ENCODE assay signal across 8 mouse cellular contexts in genomic region chr2:84635611-84636010, GRCm38 (mm10). TPM values are rescaled to one million over a fixed set of nuclear protein-coding genes. Genes with fewer than 3 reads are reported as not detected.
DNase-seq lines count a peak whose midpoint lies in the region; ATAC-seq and TF ChIP-seq lines count a peak whose summit lies in the region.

No protein-coding gene starts in this region.

- H3K36me3 ChIP-seq in embryonic facial prominence, embryonic 15.5 days, result no peaks in the 10 kb centered on the region
- H3K36me3 ChIP-seq in kidney, embryonic 14.5 days (ENCODE audit: control insufficient read depth, insufficient read depth, low read length), result no peaks in the 10 kb centered on the region
- H3K36me3 ChIP-seq in limb, embryonic 12.5 days, result no peaks in the 10 kb centered on the region
- no peaks in the 10 kb centered on the region for H3K36me3 ChIP-seq in midbrain, embryonic 12.5 days
- no peaks in the 10 kb centered on the region for H3K36me3 ChIP-seq in stomach, embryonic 14.5 days (ENCODE audit: control insufficient read depth, insufficient read depth, low read length)
- no peaks in the 10 kb centered on the region for H3K36me3 ChIP-seq in thymus, adult 2 months (ENCODE audit: control insufficient read depth, insufficient read depth, low read length)

- no peaks in the 10 kb centered on the region for H3K9me3 ChIP-seq in embryonic facial prominence, embryonic 15.5 days (replicated peaks)
- H3K9me3 ChIP-seq in kidney, embryonic 14.5 days (ENCODE audit: control insufficient read depth, low read length), result no peaks in the 10 kb centered on the region
- H3K9me3 ChIP-seq in limb, embryonic 12.5 days, result no peaks in the 10 kb centered on the region
- no peaks in the 10 kb centered on the region for H3K9me3 ChIP-seq in midbrain, embryonic 12.5 days
- H3K9me3 ChIP-seq in stomach, embryonic 14.5 days (ENCODE audit: control insufficient read depth, low read depth, low read length), result no peaks in the 10 kb centered on the region

- peak overlapping the region; percentile 27 for H3K4me2 ChIP-seq in embryonic facial prominence, embryonic 15.5 days (replicated peaks)
- peak overlapping the region; percentile 34 for H3K4me2 ChIP-seq in kidney, embryonic 14.5 days (replicated peaks; ENCODE audit: low read depth, low read length)
- peak overlapping the region; percentile 44 for H3K4me2 ChIP-seq in limb, embryonic 12.5 days
- H3K4me2 ChIP-seq in midbrain, embryonic 12.5 days (replicated peaks), result peak overlapping the region; percentile 33
- H3K4me2 ChIP-seq in stomach, embryonic 14.5 days (replicated peaks; ENCODE audit: low read depth, low read length), result peak overlapping the region; percentile 35

- ATAC-seq in embryonic facial prominence, embryonic 15.5 days (ENCODE audit: insufficient number of reproducible peaks, low FRiP score, low TSS enrichment, low read depth), result peak; percentile 91
- ATAC-seq in kidney, embryonic 14.5 days (ENCODE audit: low FRiP score, low TSS enrichment), result peak; percentile 91
- peak; percentile 90 for ATAC-seq in limb, embryonic 12.5 days (ENCODE audit: insufficient number of reproducible peaks, insufficient read depth, low FRiP score, low TSS enrichment, low read depth)
- peak; percentile 95 for ATAC-seq in midbrain, embryonic 12.5 days (ENCODE audit: low FRiP score, low read depth)
- peak; percentile 87 for ATAC-seq in stomach, embryonic 14.5 days (ENCODE audit: insufficient number of reproducible peaks, insufficient read depth, low FRiP score, low read depth)

- TF ChIP-seq POLR2A in thymus, adult 2 months (IDR thresholded peaks at IDR 0.05; ENCODE audit: control insufficient read depth, extremely low read depth, insufficient read depth, low read length, poor library complexity), result no peak

- peak overlapping the region; percentile 87 for H3K27ac ChIP-seq in embryonic facial prominence, embryonic 15.5 days (replicated peaks)
- peak overlapping the region; percentile 97 for H3K27ac ChIP-seq in kidney, embryonic 14.5 days (ENCODE audit: low read depth, low read length)
- H3K27ac ChIP-seq in limb, embryonic 12.5 days, result peak overlapping the region; percentile 94
- peak overlapping the region; percentile 86 for H3K27ac ChIP-seq in midbrain, embryonic 12.5 days (replicated peaks)
- peak overlapping the region; percentile 94 for H3K27ac ChIP-seq in stomach, embryonic 14.5 days (ENCODE audit: low read length)
- no peak overlapping the region for H3K27ac ChIP-seq in thymus, adult 2 months (ENCODE audit: control insufficient read depth, insufficient read depth, low read length)

- H3K27me3 ChIP-seq in embryonic facial prominence, embryonic 15.5 days, result no peaks in the 10 kb centered on the region
- H3K27me3 ChIP-seq in kidney, embryonic 14.5 days (ENCODE audit: control insufficient read depth, insufficient read depth, low read length), result no peaks in the 10 kb centered on the region
- no peaks in the 10 kb centered on the region for H3K27me3 ChIP-seq in limb, embryonic 12.5 days
- H3K27me3 ChIP-seq in midbrain, embryonic 12.5 days, result no peaks in the 10 kb centered on the region
- no peaks in the 10 kb centered on the region for H3K27me3 ChIP-seq in stomach, embryonic 14.5 days (ENCODE audit: control insufficient read depth, insufficient read depth, low read length)
- H3K27me3 ChIP-seq in thymus, adult 2 months (ENCODE audit: control insufficient read depth, insufficient read depth, low read length), result no peaks in the 10 kb centered on the region

- no peak overlapping the region for H3K9ac ChIP-seq in embryonic facial prominence, embryonic 15.5 days
- H3K9ac ChIP-seq in kidney, embryonic 14.5 days (ENCODE audit: low read depth, low read length), result peak overlapping the region; percentile 40; the same call in 1 of the 2 replicates
- no peak overlapping the region for H3K9ac ChIP-seq in limb, embryonic 12.5 days (replicated peaks)
- no peak overlapping the region for H3K9ac ChIP-seq in midbrain, embryonic 12.5 days (replicated peaks)
- 0 out of 2 replicates have a peak overlapping the region, but pooled peaks have one; percentile 4 for H3K9ac ChIP-seq in stomach, embryonic 14.5 days (replicated peaks; ENCODE audit: low read depth, low read length)

- DNase-seq in brain, adult 2 months (ENCODE audit: low read depth, low spot score), result peak; percentile 91
- peak; percentile 96 to 98 for DNase-seq in heart, adult 9 months (ENCODE audit: low spot score in 2 of 2)
- DNase-seq in thymus, adult 2 months, result no peak

- no peak for TF ChIP-seq CTCF in thymus, adult 2 months (IDR thresholded peaks at IDR 0.05; ENCODE audit: borderline replicate concordance, control insufficient read depth, extremely low read depth, insufficient read depth, low read length, poor library complexity)

- peaks cover 67% of the 10 kb centered on the region for H3K4me1 ChIP-seq in embryonic facial prominence, embryonic 15.5 days
- peaks cover 70% of the 10 kb centered on the region for H3K4me1 ChIP-seq in kidney, embryonic 14.5 days (ENCODE audit: control insufficient read depth, insufficient read depth, low read length)
- peaks cover 61% of the 10 kb centered on the region for H3K4me1 ChIP-seq in limb, embryonic 12.5 days (replicated peaks)
- H3K4me1 ChIP-seq in midbrain, embryonic 12.5 days, result peaks cover 58% of the 10 kb centered on the region
- peaks cover 70% of the 10 kb centered on the region for H3K4me1 ChIP-seq in stomach, embryonic 14.5 days (ENCODE audit: control insufficient read depth, insufficient read depth, low read length)
- H3K4me1 ChIP-seq in thymus, adult 2 months (replicated peaks; ENCODE audit: control insufficient read depth, insufficient read depth, low read length), result peaks cover 4% of the 10 kb centered on the region

- 0% methylated on average over 2 of the region's 2 CpGs for WGBS in embryonic facial prominence, embryonic 15.5 days
- 4% methylated on average over 2 of the region's 2 CpGs for WGBS in kidney, embryonic 14.5 days
- WGBS in limb, embryonic 12.5 days, result 2% methylated on average over 2 of the region's 2 CpGs
- 0% methylated on average over 2 of the region's 2 CpGs for WGBS in midbrain, embryonic 12.5 days
- WGBS in stomach, embryonic 14.5 days, result 2% methylated on average over 2 of the region's 2 CpGs
- 79% methylated on average over 2 of the region's 2 CpGs for WGBS in thymus, adult 2 months

- no peak overlapping the region for H3K4me3 ChIP-seq in embryonic facial prominence, embryonic 15.5 days (replicated peaks)
- H3K4me3 ChIP-seq in kidney, embryonic 14.5 days (ENCODE audit: low read length), result peak overlapping the region; percentile 7; the same call in 1 of the 2 replicates
- H3K4me3 ChIP-seq in limb, embryonic 12.5 days (replicated peaks), result 0 out of 2 replicates have a peak overlapping the region, but pooled peaks have one; percentile 3
- no peak overlapping the region for H3K4me3 ChIP-seq in midbrain, embryonic 12.5 days
- H3K4me3 ChIP-seq in stomach, embryonic 14.5 days (ENCODE audit: low read depth, low read length), result no peak overlapping the region; the same call in 1 of the 2 replicates
- H3K4me3 ChIP-seq in thymus, adult 2 months (ENCODE audit: control insufficient read depth, insufficient read depth, low read length), result no peak overlapping the region

RNA-seq across cellular contexts. Expression of gene Ctnnd1, which starts 15.0 kb away (rescaled TPM):
- 49.9 and 52.7 TPM in 2 replicates for polyA plus RNA-seq in embryonic facial prominence, embryonic 15.5 days (2015; fragmentation: Nextera tagmentation; extraction: Ambion mirVana)
- 29.1 and 53.6 TPM in 2 replicates for polyA plus RNA-seq in kidney, embryonic 14.5 days (2014; fragmentation: Nextera tagmentation; extraction: Ambion mirVana)
- polyA plus RNA-seq in limb, embryonic 12.5 days (2016; fragmentation: Nextera tagmentation; extraction: Ambion mirVana), result 42.0 and 49.6 TPM in 2 replicates
- polyA plus RNA-seq in midbrain, embryonic 12.5 days (2016; fragmentation: Nextera tagmentation; extraction: Ambion mirVana), result 47.4 and 47.7 TPM in 2 replicates
- 63.5 and 68.2 TPM in 2 replicates for polyA plus RNA-seq in stomach, embryonic 14.5 days (2014; fragmentation: Nextera tagmentation; extraction: Ambion mirVana)
- 10.5 and 13.6 TPM in 2 replicates for polyA plus RNA-seq in thymus, adult 2 months (2012; rRNA removed)

RNA-seq across cellular contexts. Expression of gene Btbd18, which starts 23.3 kb away (rescaled TPM):
- 0.16 and 0.27 TPM in 2 replicates for polyA plus RNA-seq in embryonic facial prominence, embryonic 15.5 days (2015; fragmentation: Nextera tagmentation; extraction: Ambion mirVana)
- 0.24 and 0.31 TPM in 2 replicates for polyA plus RNA-seq in kidney, embryonic 14.5 days (2014; fragmentation: Nextera tagmentation; extraction: Ambion mirVana)
- polyA plus RNA-seq in limb, embryonic 12.5 days (2016; fragmentation: Nextera tagmentation; extraction: Ambion mirVana), result 0.35 and 0.53 TPM in 2 replicates
- 0.26 and 0.31 TPM in 2 replicates for polyA plus RNA-seq in midbrain, embryonic 12.5 days (2016; fragmentation: Nextera tagmentation; extraction: Ambion mirVana)
- polyA plus RNA-seq in stomach, embryonic 14.5 days (2014; fragmentation: Nextera tagmentation; extraction: Ambion mirVana), result 0.39 and 0.45 TPM in 2 replicates
- polyA plus RNA-seq in thymus, adult 2 months (2012; rRNA removed), result not detected in 2 replicates

RNA-seq across cellular contexts. Expression of gene Selenoh, which starts 35.0 kb away (rescaled TPM):
- 230 and 231 TPM in 2 replicates for polyA plus RNA-seq in embryonic facial prominence, embryonic 15.5 days (2015; fragmentation: Nextera tagmentation; extraction: Ambion mirVana)
- polyA plus RNA-seq in kidney, embryonic 14.5 days (2014; fragmentation: Nextera tagmentation; extraction: Ambion mirVana), result 404 and 541 TPM in 2 replicates
- polyA plus RNA-seq in limb, embryonic 12.5 days (2016; fragmentation: Nextera tagmentation; extraction: Ambion mirVana), result 438 and 451 TPM in 2 replicates
- 367 and 374 TPM in 2 replicates for polyA plus RNA-seq in midbrain, embryonic 12.5 days (2016; fragmentation: Nextera tagmentation; extraction: Ambion mirVana)
- polyA plus RNA-seq in stomach, embryonic 14.5 days (2014; fragmentation: Nextera tagmentation; extraction: Ambion mirVana), result 262 and 316 TPM in 2 replicates
- 172 and 191 TPM in 2 replicates for polyA plus RNA-seq in thymus, adult 2 months (2012; rRNA removed)

RNA-seq across cellular contexts. Expression of gene Gm28635, which starts 42.2 kb away (rescaled TPM):
- polyA plus RNA-seq in embryonic facial prominence, embryonic 15.5 days (2015; fragmentation: Nextera tagmentation; extraction: Ambion mirVana), result not detected in 2 replicates
- not detected in 2 replicates for polyA plus RNA-seq in kidney, embryonic 14.5 days (2014; fragmentation: Nextera tagmentation; extraction: Ambion mirVana)
- polyA plus RNA-seq in limb, embryonic 12.5 days (2016; fragmentation: Nextera tagmentation; extraction: Ambion mirVana), result not detected in 2 replicates
- not detected in 2 replicates for polyA plus RNA-seq in midbrain, embryonic 12.5 days (2016; fragmentation: Nextera tagmentation; extraction: Ambion mirVana)
- not detected in 2 replicates for polyA plus RNA-seq in stomach, embryonic 14.5 days (2014; fragmentation: Nextera tagmentation; extraction: Ambion mirVana)
- polyA plus RNA-seq in thymus, adult 2 months (2012; rRNA removed), result not detected in 2 replicates

RNA-seq across cellular contexts. Expression of gene Med19, which starts 42.6 kb away (rescaled TPM):
- polyA plus RNA-seq in embryonic facial prominence, embryonic 15.5 days (2015; fragmentation: Nextera tagmentation; extraction: Ambion mirVana), result 31.3 and 34.0 TPM in 2 replicates
- 48.5 and 50.5 TPM in 2 replicates for polyA plus RNA-seq in kidney, embryonic 14.5 days (2014; fragmentation: Nextera tagmentation; extraction: Ambion mirVana)
- polyA plus RNA-seq in limb, embryonic 12.5 days (2016; fragmentation: Nextera tagmentation; extraction: Ambion mirVana), result 37.4 TPM in 2 replicates
- polyA plus RNA-seq in midbrain, embryonic 12.5 days (2016; fragmentation: Nextera tagmentation; extraction: Ambion mirVana), result 51.8 and 54.8 TPM in 2 replicates
- 38.3 and 38.6 TPM in 2 replicates for polyA plus RNA-seq in stomach, embryonic 14.5 days (2014; fragmentation: Nextera tagmentation; extraction: Ambion mirVana)
- polyA plus RNA-seq in thymus, adult 2 months (2012; rRNA removed), result 10.6 and 11.6 TPM in 2 replicates

Comparison
In these comparisons a context has a peak if more than half of its experiments do, and no peak if none do; other contexts are left out.
1. H3K4me3 ChIP-seq: peak in kidney, embryonic 14.5 days (single experiment) and limb, embryonic 12.5 days (single experiment); none in embryonic facial prominence, embryonic 15.5 days (single experiment), midbrain, embryonic 12.5 days (single experiment), stomach, embryonic 14.5 days (single experiment) and thymus, adult 2 months (single experiment).
2. H3K9ac ChIP-seq: peak in kidney, embryonic 14.5 days (single experiment) and stomach, embryonic 14.5 days (single experiment); none in embryonic facial prominence, embryonic 15.5 days (single experiment), limb, embryonic 12.5 days (single experiment) and midbrain, embryonic 12.5 days (single experiment).
3. Peak in every context shown above with its lines, with median percentiles within 50 percentile points of each other: ATAC-seq and H3K4me2 ChIP-seq.